Mouse (Mus musculus): ENCODE measurements around the gene Arhgap10. TPM values are rescaled to one million over a fixed set of nuclear protein-coding genes. Genes with fewer than 3 reads are reported as not detected.
A peak's percentile ranks its signal among the peaks of the same experiment; 100 is the strongest.

Gene Arhgap10
- total and polyA plus RNA-seq, 2 experiments from 2014 or later, result 2.3 to 5.4 TPM

GRCm38 (mm10) chr8:77311762-77312161 lies 206.0 kb downstream of the Arhgap10 start:
- H3K4me3 ChIP-seq (ENCODE audit: low read depth, low read length), result no peak overlapping the region
- no peaks in the 10 kb centered on the region for H3K4me1 ChIP-seq (ENCODE audit: insufficient read depth, low read length)
- no peak overlapping the region for H3K9ac ChIP-seq (replicated peaks; ENCODE audit: low read length, poor library complexity, severe bottlenecking)
- DNase-seq (ENCODE audit: low spot score) (peak; percentile 61), ATAC-seq (ENCODE audit: low FRiP score) (no peak; the same call in 1 of the 2 replicates)
- WGBS, result 70% methylated on average over 6 of the region's 6 CpGs
- no peaks in the 10 kb centered on the region for H3K27me3 ChIP-seq (ENCODE audit: insufficient read depth, low read length)
- H3K4me2 ChIP-seq (ENCODE audit: low read depth, low read length, poor library complexity, severe bottlenecking), result no peak overlapping the region
- H3K36me3 ChIP-seq (ENCODE audit: insufficient read depth, low read length), result no peaks in the 10 kb centered on the region
- TF ChIP-seq CTCF (IDR thresholded peaks at IDR 0.05), result peak; percentile 76
- no peak overlapping the region for H3K27ac ChIP-seq (ENCODE audit: low read depth, low read length)
- no peaks in the 10 kb centered on the region for H3K9me3 ChIP-seq (ENCODE audit: low read length)

GRCm38 (mm10) chr8:77310541-77310940 lies 207.2 kb downstream of the Arhgap10 start:
- DNase-seq (ENCODE audit: low spot score) (no peak), ATAC-seq (ENCODE audit: low FRiP score) (no peak)
- Histone ChIP-seq H3K9ac (replicated peaks; ENCODE audit: low read length, poor library complexity, severe bottlenecking) (no peak overlapping the region), H3K27ac (ENCODE audit: low read depth, low read length) (no peak overlapping the region), H3K4me3 (ENCODE audit: low read depth, low read length) (no peak overlapping the region), H3K36me3 (ENCODE audit: insufficient read depth, low read length) (no peaks in the 10 kb centered on the region), H3K9me3 (ENCODE audit: low read length) (no peaks in the 10 kb centered on the region), H3K27me3 (ENCODE audit: insufficient read depth, low read length) (no peaks in the 10 kb centered on the region), H3K4me2 (ENCODE audit: low read depth, low read length, poor library complexity, severe bottlenecking) (no peak overlapping the region), H3K4me1 (ENCODE audit: insufficient read depth, low read length) (no peaks in the 10 kb centered on the region)
- no peak for TF ChIP-seq CTCF (IDR thresholded peaks at IDR 0.05)
- whole genome bisulfite sequencing, result 89% methylated on average over 10 of the region's 10 CpGs

GRCm38 (mm10) chr8:77310026-77310425 lies 207.7 kb downstream of the Arhgap10 start:
- 84% methylated on average over 8 of the region's 8 CpGs for WGBS
- Histone ChIP-seq H3K4me3 (ENCODE audit: low read depth, low read length) (no peak overlapping the region), H3K36me3 (ENCODE audit: insufficient read depth, low read length) (no peaks in the 10 kb centered on the region), H3K4me1 (ENCODE audit: insufficient read depth, low read length) (no peaks in the 10 kb centered on the region), H3K9ac (replicated peaks; ENCODE audit: low read length, poor library complexity, severe bottlenecking) (no peak overlapping the region), H3K4me2 (ENCODE audit: low read depth, low read length, poor library complexity, severe bottlenecking) (no peak overlapping the region), H3K27me3 (ENCODE audit: insufficient read depth, low read length) (no peaks in the 10 kb centered on the region), H3K9me3 (ENCODE audit: low read length) (no peaks in the 10 kb centered on the region), H3K27ac (ENCODE audit: low read depth, low read length) (no peak overlapping the region)
- TF ChIP-seq CTCF (IDR thresholded peaks at IDR 0.05), result no peak
- ATAC-seq (ENCODE audit: low FRiP score) (no peak), DNase-seq (ENCODE audit: low spot score) (no peak)

- ATAC-seq (ENCODE audit: low FRiP score), result no peak
- TF ChIP-seq CTCF (IDR thresholded peaks at IDR 0.05), result no peak
- no peaks in the 10 kb centered on the region for H3K9me3 ChIP-seq (ENCODE audit: low read length)
- DNase-seq (ENCODE audit: low spot score), result no peak
- no peak overlapping the region for H3K9ac ChIP-seq (replicated peaks; ENCODE audit: low read length, poor library complexity, severe bottlenecking)
- H3K27ac ChIP-seq (ENCODE audit: low read depth, low read length), result no peak overlapping the region
- H3K4me2 ChIP-seq (ENCODE audit: low read depth, low read length, poor library complexity, severe bottlenecking), result no peak overlapping the region
- H3K36me3 ChIP-seq (ENCODE audit: insufficient read depth, low read length), result no peaks in the 10 kb centered on the region
- no peaks in the 10 kb centered on the region for H3K4me1 ChIP-seq (ENCODE audit: insufficient read depth, low read length)
- WGBS, result 89% methylated on average over 11 of the region's 11 CpGs
- H3K27me3 ChIP-seq (ENCODE audit: insufficient read depth, low read length), result no peaks in the 10 kb centered on the region
- no peak overlapping the region for H3K4me3 ChIP-seq (ENCODE audit: low read depth, low read length)
These were observed 223.2 kb downstream of the Arhgap10 start for GRCm38 (mm10) chr8:77294599-77294998.

GRCm38 (mm10) chr8:77292649-77293048 lies 225.1 kb downstream of the Arhgap10 start:
- H3K9ac ChIP-seq (replicated peaks; ENCODE audit: low read length, poor library complexity, severe bottlenecking), result no peak overlapping the region
- H3K4me2 ChIP-seq (ENCODE audit: low read depth, low read length, poor library complexity, severe bottlenecking), result no peak overlapping the region
- TF ChIP-seq CTCF (IDR thresholded peaks at IDR 0.05), result no peak
- no peaks in the 10 kb centered on the region for H3K27me3 ChIP-seq (ENCODE audit: insufficient read depth, low read length)
- no peaks in the 10 kb centered on the region for H3K36me3 ChIP-seq (ENCODE audit: insufficient read depth, low read length)
- H3K27ac ChIP-seq (ENCODE audit: low read depth, low read length), result no peak overlapping the region
- no peak overlapping the region for H3K4me3 ChIP-seq (ENCODE audit: low read depth, low read length)
- 61% methylated on average over 11 of the region's 11 CpGs for WGBS
- no peaks in the 10 kb centered on the region for H3K4me1 ChIP-seq (ENCODE audit: insufficient read depth, low read length)
- no peak for DNase-seq (ENCODE audit: low spot score)
- no peak for ATAC-seq (ENCODE audit: low FRiP score)
- H3K9me3 ChIP-seq (ENCODE audit: low read length), result no peaks in the 10 kb centered on the region

- DNase-seq (ENCODE audit: low spot score) (no peak), ATAC-seq (ENCODE audit: low FRiP score) (no peak)
- no peaks in the 10 kb centered on the region for H3K36me3 ChIP-seq (ENCODE audit: insufficient read depth, low read length)
- no peak overlapping the region for H3K9ac ChIP-seq (replicated peaks; ENCODE audit: low read length, poor library complexity, severe bottlenecking)
- 54% methylated on average over 4 of the region's 4 CpGs for WGBS
- no peak overlapping the region for H3K4me2 ChIP-seq (ENCODE audit: low read depth, low read length, poor library complexity, severe bottlenecking)
- no peaks in the 10 kb centered on the region for H3K4me1 ChIP-seq (ENCODE audit: insufficient read depth, low read length)
- no peak for TF ChIP-seq CTCF (IDR thresholded peaks at IDR 0.05)
- no peaks in the 10 kb centered on the region for H3K9me3 ChIP-seq (ENCODE audit: low read length)
- no peak overlapping the region for H3K27ac ChIP-seq (ENCODE audit: low read depth, low read length)
- H3K4me3 ChIP-seq (ENCODE audit: low read depth, low read length), result no peak overlapping the region
- H3K27me3 ChIP-seq (ENCODE audit: insufficient read depth, low read length), result no peaks in the 10 kb centered on the region
These were observed 225.6 kb downstream of the Arhgap10 start for GRCm38 (mm10) chr8:77292120-77292519.
